Mouse (Mus musculus) layer of hippocampus, postnatal 25 days (tissue): ENCODE results near the gene Alkbh7. TPM values are rescaled to one million over a fixed set of nuclear protein-coding genes. Genes with fewer than 3 reads are reported as not detected.

Source experiments
- DNase-seq, 2 experiments: peaks; one replicate each; pipeline ENCODE4 v3.0.0; 2022; ENCODE audit warnings: mixed read lengths in 2 of 2, low spot score in 1 of 2; ENCODE audit errors: extremely low spot score in 1 of 2
- total RNA-seq, 2 experiments: library from RNA; stranded (reverse); gene quantifications; 2 replicates each; pipeline ENCODE4 v1.2.3; 2021

Gene Alkbh7
- total RNA-seq, 2 experiments from 2014 or later: 22.8 to 24.1 TPM

DNA sequence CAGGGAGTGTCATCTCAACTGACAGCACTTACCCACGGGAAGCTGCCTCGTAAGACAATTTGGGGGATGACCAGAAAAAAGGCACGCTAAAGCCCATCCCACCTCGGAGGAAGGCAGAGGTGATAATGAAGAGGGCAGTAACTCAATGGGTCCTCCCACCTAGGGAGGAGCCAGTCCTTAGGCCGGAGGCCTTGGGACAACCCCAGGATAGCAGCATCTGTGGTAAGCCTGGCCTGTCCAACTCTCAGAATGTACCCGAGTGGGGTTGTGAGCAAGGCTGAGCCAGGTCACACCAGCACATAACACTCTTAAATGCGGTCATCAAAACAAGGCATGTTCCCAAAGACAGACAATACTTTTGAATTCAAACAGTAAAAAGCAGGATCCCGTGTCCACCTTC lies 32.6 kb downstream of the Alkbh7 start:
- no peak for DNase-seq

DNA sequence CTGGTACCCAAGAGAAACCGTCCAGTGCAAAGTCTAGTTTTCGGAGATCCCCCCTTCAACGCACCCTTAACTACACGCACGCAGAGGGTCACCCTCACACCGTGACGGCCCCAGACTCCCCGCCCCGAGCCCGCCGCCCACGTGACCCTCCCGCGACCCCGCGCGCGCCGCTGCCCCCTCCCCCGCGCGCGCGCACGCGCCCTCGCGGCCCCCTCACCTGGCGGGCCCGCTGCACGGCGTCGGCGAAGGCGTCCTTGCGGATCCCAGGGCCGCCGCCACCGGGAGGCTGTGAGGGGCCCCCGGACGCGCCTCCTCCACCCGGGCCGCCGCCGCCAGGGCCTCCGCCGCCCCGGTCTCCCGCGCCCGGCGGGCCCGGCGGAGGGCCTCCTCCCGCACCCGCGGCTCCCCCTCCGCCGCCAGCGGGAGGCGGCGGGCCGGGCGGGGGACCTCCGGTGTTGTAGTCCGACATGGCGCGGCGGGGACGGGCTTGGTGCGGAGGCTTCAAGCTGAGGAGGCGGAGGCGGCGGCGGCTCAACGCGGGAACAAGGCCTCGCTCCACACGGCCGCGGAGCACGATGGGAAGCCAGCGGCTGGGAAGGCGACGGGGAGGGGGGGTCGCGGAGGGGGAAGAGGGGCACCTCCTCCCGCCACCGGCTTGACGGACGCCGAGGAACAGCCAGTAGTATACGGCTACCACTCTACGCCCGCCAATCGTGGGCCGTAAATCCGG lies 34.0 kb downstream of the Alkbh7 start, which contains the start of gene Khsrp:
Gene Khsrp, minus strand, starts transcription at position 592 of the 730 bp plus-strand sequence.
- DNase-seq: peak; percentile 40 to 45

DNA sequence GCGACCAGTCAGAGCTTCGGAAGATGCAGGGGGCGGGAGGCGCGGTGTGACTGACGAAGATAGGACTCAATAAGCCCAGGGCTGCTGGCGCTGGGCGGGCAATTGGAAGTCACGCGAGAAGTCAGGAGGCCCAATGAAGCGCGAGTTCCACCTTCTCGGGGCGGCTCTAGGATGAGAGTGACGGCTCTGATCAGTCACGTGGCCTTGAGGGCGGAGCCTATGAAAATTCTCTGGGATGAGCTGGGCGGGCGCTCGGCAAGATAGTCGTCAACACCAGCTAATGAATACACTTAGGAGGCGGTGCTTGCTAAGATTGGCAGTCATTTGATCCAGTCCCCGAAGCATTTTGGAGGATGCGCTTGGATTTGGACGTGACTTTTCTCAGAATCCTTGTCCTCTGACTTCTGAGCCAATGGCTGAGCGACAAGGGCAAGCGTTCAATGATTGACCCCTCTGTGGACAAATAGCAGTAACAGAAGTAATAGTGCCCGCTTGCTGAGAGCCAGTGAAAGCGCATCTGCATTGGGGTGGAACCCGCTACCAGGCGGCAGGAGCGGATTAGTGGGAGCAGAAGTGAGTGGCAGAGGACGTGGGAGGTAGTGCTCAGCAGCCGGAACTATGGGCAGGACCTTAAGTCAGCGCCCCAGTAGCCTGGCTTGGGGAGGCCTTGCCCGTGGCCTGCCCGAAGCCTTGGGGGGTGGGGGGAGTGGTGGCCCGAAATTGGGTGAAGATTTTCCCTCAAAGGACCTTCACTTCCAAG lies 34.7 kb downstream of the Alkbh7 start:
- DNase-seq: peak; percentile 87 to 91

GRCm38 (mm10) chr17:57032854-57033253 lies 35.7 kb downstream of the Alkbh7 start:
- no peak for DNase-seq

DNA sequence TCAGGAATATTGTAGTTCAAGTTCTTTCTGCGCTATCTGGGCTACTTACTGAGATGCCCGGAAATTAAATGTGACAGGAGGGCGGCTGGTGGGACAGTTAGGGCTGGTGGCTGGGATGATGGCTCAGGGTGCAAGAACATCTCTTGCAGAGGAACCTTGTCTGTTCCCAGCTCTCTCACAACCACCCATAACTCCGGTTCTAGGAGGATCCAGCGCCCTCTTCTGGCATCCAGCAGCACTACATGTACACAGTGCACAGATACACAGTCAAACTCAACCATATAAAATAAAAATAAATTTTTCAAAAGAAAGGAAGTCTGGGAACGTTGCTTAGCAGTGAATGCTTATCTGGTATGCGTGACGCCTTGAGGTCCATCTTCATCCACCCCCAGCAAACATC lies 41.8 kb downstream of the Alkbh7 start:
- no peak for DNase-seq

GRCm38 (mm10) chr17:57041554-57041953 lies 44.4 kb downstream of the Alkbh7 start, which contains the start of gene Slc25a41:
Gene Slc25a41, minus strand, starts transcription at chr17:57041654.
- DNase-seq: no peak

- DNase-seq: no peak
These were observed 50.3 kb downstream of the Alkbh7 start for GRCm38 (mm10) chr17:57047406-57047805.

DNA sequence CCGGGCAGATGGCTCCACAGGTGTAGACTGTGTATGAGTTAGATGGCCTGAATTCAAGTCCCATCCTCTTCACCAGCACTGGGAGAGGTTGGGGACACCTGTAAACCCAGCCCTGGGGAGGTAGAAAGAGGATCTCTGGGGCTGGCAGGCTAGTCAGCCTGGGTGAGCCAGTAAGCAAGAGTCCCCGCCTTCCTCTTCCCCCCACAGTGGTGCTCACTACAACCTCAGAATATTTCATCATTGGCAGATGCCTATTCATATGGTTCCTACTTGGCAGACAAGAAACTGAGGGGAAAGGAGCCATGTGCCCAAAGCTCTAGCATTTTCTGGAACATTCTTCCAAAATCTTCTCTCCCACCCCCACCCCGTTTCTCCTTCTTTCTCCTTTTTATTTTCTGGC lies 51.7 kb downstream of the Alkbh7 start:
- no peak for DNase-seq

Other genes starting within 250 kb of the Alkbh7 start
- 1 to 10 TPM; 2.7 to 3.6 TPM for gene Nrtn, start 239.8 kb upstream of the Alkbh7 start, total RNA-seq
- 10 to 100 TPM; 61.1 to 73.0 TPM for gene Dus3l, start 232.6 kb upstream of the Alkbh7 start, total RNA-seq
- 1 to 10 TPM in 1 of 2 experiments, under 1 TPM in 1; 0.89 to 1.6 TPM for gene Prr22, start 227.1 kb upstream of the Alkbh7 start, total RNA-seq
- gene Rfx2, start 166.3 kb upstream of the Alkbh7 start, total RNA-seq: 1 to 10 TPM; 3.8 to 4.4 TPM
- not detected for gene Acsbg2, start 122.9 kb upstream of the Alkbh7 start, total RNA-seq
- gene 1700061G19Rik, start 121.9 kb upstream of the Alkbh7 start, total RNA-seq: under 1 TPM; 0.10 to 0.14 TPM
- 10 to 100 TPM; 66.7 to 79.9 TPM for gene Mllt1, start 61.9 kb upstream of the Alkbh7 start, total RNA-seq
- not detected for gene Acer1, start 15.2 kb upstream of the Alkbh7 start, total RNA-seq
- 10 to 100 TPM; 57.8 to 68.3 TPM for gene Clpp, start 7.0 kb upstream of the Alkbh7 start, total RNA-seq
- gene Pspn, start 2.7 kb downstream of the Alkbh7 start, total RNA-seq: not detected
- 10 to 100 TPM; 59.7 to 60.1 TPM for gene Gtf2f1, start 13.9 kb downstream of the Alkbh7 start, total RNA-seq
- gene Gm17949, start 14.1 kb downstream of the Alkbh7 start, total RNA-seq: not detected
- 100 to 1,000 TPM; 113 to 117 TPM for gene Khsrp, start 34.2 kb downstream of the Alkbh7 start, total RNA-seq
- under 1 TPM in 1 of 2 experiments, not detected in 1; 0.22 TPM for gene Slc25a41, start 44.3 kb downstream of the Alkbh7 start, total RNA-seq
- under 1 TPM in 1 of 2 experiments, not detected in 1; 0.99 TPM for gene Crb3, start 61.8 kb downstream of the Alkbh7 start, total RNA-seq
- gene Slc25a23, start 62.5 kb downstream of the Alkbh7 start, total RNA-seq: 100 to 1,000 TPM; 351 to 373 TPM
- 1 to 10 TPM in 1 of 2 experiments, under 1 TPM in 1; 0.47 to 2.0 TPM for gene Dennd1c, start 81.2 kb downstream of the Alkbh7 start, total RNA-seq
- 100 to 1,000 TPM; 633 to 647 TPM for gene Tubb4a, start 90.4 kb downstream of the Alkbh7 start, total RNA-seq
- gene Tnfsf9, start 108.0 kb downstream of the Alkbh7 start, total RNA-seq: under 1 TPM; 0.54 to 0.85 TPM
- under 1 TPM in 1 of 2 experiments, not detected in 1; 0.61 TPM for gene Cd70, start 152.4 kb downstream of the Alkbh7 start, total RNA-seq
- not detected for gene Tnfsf14, start 196.8 kb downstream of the Alkbh7 start, total RNA-seq
- 1 to 10 TPM in 1 of 2 experiments, under 1 TPM in 1; 0.98 to 1.3 TPM for gene C3, start 230.8 kb downstream of the Alkbh7 start, total RNA-seq